In the genomic region with DNA sequence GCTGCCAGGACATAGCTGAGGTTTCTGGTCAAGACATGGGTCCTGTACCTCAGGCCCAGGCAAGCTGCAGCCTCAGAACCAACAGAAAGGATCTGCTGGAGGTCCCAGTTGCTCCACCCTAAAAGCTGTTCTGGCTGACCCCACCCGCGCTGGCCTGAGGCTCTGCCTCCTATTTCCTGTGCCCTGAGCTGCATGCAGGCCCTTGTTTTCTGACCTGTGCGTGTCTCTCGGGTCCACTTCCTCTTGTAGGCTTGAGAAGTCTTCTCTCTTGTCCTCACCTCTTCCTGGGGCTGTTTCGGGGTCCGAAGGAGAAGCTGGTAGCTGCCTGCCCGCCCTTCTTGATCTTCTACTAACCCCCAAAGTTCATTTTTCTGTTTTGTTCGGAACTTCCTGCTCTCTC, we compare ENCODE assay signal across 11 mouse cellular contexts. TPM values are rescaled to one million over a fixed set of nuclear protein-coding genes. Genes with fewer than 3 reads are reported as not detected.
A peak's percentile ranks its signal among the peaks of the same experiment; 100 is the strongest.
DNase-seq lines count a peak whose midpoint lies in the region; TF ChIP-seq lines count a peak whose summit lies in the region.
"Had no signal": no experiment of that assay in that cellular context is flagged by ENCODE, and none has a peak within 500 bp of the region (broad histone marks: within the 10 kb centered on the region; RNA-seq: fewer than 3 reads in every experiment).

No protein-coding gene starts in this region.

- no peak for TF ChIP-seq POLR2A in liver, adult 2 months (IDR thresholded peaks at IDR 0.05; ENCODE audit: extremely low read depth, insufficient read depth, low read length)

- H3K9ac ChIP-seq in liver, adult 2 months (ENCODE audit: low read depth, low read length), result no peak overlapping the region
- H3K9ac ChIP-seq: midbrain, embryonic 12.5 days had no signal

- TF ChIP-seq CTCF in layer of hippocampus, adult 2 months (conservative IDR thresholded peaks at IDR 0.05), result no peak
- TF ChIP-seq CTCF in liver, adult 2 months (IDR thresholded peaks at IDR 0.05; ENCODE audit: low read depth, low read length), result no peak

- WGBS in embryonic facial prominence, embryonic 10.5 days, result 63% methylated on average over 8 of the region's 8 CpGs
- 70% methylated on average over 8 of the region's 8 CpGs for WGBS in liver, adult 2 months

- peaks cover 27% of the 10 kb centered on the region for H3K27me3 ChIP-seq in embryonic facial prominence, embryonic 10.5 days (replicated peaks; ENCODE audit: low read depth, poor library complexity, severe bottlenecking)
- H3K27me3 ChIP-seq in liver, adult 2 months (ENCODE audit: control insufficient read depth, insufficient read depth, low read length), result no peaks in the 10 kb centered on the region
- peaks cover 44% of the 10 kb centered on the region for H3K27me3 ChIP-seq in megakaryocyte, embryonic 14.5 days (replicated peaks)

- no peaks in the 10 kb centered on the region for H3K36me3 ChIP-seq in embryonic facial prominence, embryonic 10.5 days (replicated peaks)
- H3K36me3 ChIP-seq in liver, adult 2 months (ENCODE audit: control insufficient read depth, insufficient read depth, low read length), result no peaks in the 10 kb centered on the region
- H3K36me3 ChIP-seq in megakaryocyte, embryonic 14.5 days (replicated peaks; ENCODE audit: low read length), result no peaks in the 10 kb centered on the region
- H3K36me3 ChIP-seq: midbrain, embryonic 12.5 days had no signal

- H3K79me2 ChIP-seq in liver, adult 2 months (ENCODE audit: control insufficient read depth, insufficient read depth, low read length), result no peaks in the 10 kb centered on the region

- peaks cover 23% of the 10 kb centered on the region for H3K4me1 ChIP-seq in embryonic facial prominence, embryonic 10.5 days
- peaks cover 3% of the 10 kb centered on the region; the same call in 1 of the 2 replicates for H3K4me1 ChIP-seq in liver, adult 2 months (ENCODE audit: control insufficient read depth, insufficient read depth, low read length)
- H3K4me1 ChIP-seq in megakaryocyte, embryonic 14.5 days, result peaks cover 22% of the 10 kb centered on the region
- H3K4me1 ChIP-seq: midbrain, embryonic 12.5 days had no signal

- no peak for DNase-seq in layer of hippocampus, adult 2 months (ENCODE audit: low spot score in 2 of 2)
- DNase-seq in layer of hippocampus, adult 8-10 months (ENCODE audit: low spot score in 2 of 2), result no peak
- no peak for DNase-seq in embryonic facial prominence, embryonic 10.5 days (ENCODE audit: low spot score)
- DNase-seq in liver, adult 2 months (ENCODE audit: extremely low read depth, low read depth, low spot score), result no peak
- no peak for DNase-seq in cerebellum, adult 11 months
- DNase-seq in thymus, postnatal 36 days, result no peak
- no peak for DNase-seq in thymus, postnatal 25 days
- DNase-seq: embryo, embryonic 11 days had no signal

- no peak overlapping the region for H3K4me3 ChIP-seq in layer of hippocampus, adult 2 months
- no peak overlapping the region for H3K4me3 ChIP-seq in embryonic facial prominence, embryonic 10.5 days
- H3K4me3 ChIP-seq in liver, adult 2 months (ENCODE audit: insufficient read depth, low read depth, low read length), result no peak overlapping the region
- peak overlapping the region; percentile 5 for H3K4me3 ChIP-seq in megakaryocyte, embryonic 14.5 days (replicated peaks)
- H3K4me3 ChIP-seq: midbrain, embryonic 12.5 days had no signal

- H3K9me3 ChIP-seq in embryonic facial prominence, embryonic 10.5 days, result no peaks in the 10 kb centered on the region
- peaks cover 8% of the 10 kb centered on the region for H3K9me3 ChIP-seq in megakaryocyte, embryonic 14.5 days
- H3K9me3 ChIP-seq: midbrain, embryonic 12.5 days had no signal

- 0 out of 2 replicates have a peak overlapping the region, but pooled peaks have one; percentile 32 for H3K27ac ChIP-seq in layer of hippocampus, adult 2 months
- H3K27ac ChIP-seq in embryonic facial prominence, embryonic 10.5 days (replicated peaks), result peak overlapping the region; percentile 31; the same call in 1 of the 2 replicates
- peak overlapping the region; percentile 40; the same call in 1 of the 2 replicates for H3K27ac ChIP-seq in liver, adult 2 months (replicated peaks; ENCODE audit: insufficient read depth, low read depth, low read length)
- H3K27ac ChIP-seq: midbrain, embryonic 12.5 days had no signal

RNA-seq across cellular contexts. Expression of a gene that starts 0.9 kb away (rescaled TPM):
- not detected for total RNA-seq in layer of hippocampus, adult 2 months (2021)
- not detected for total RNA-seq in layer of hippocampus, adult 8-10 months (2022)
- not detected in 2 replicates for polyA plus RNA-seq in embryonic facial prominence, embryonic 10.5 days (2016; fragmentation: Nextera tagmentation; extraction: Ambion mirVana)
- total RNA-seq in liver, adult 2 months (2014; rRNA removed), result 5.6 and 7.9 TPM in 2 replicates
- 12.4 and 12.9 TPM in 2 replicates for polyA plus RNA-seq in liver, adult 2 months (2012; rRNA removed)
- 17.3 TPM in 1 of 2 replicates, not detected in the other for polyA plus RNA-seq in megakaryocyte, embryonic 14.5 days (2012; ENCODE audit: insufficient read depth, low replicate concordance)
- total RNA-seq: gastrocnemius, adult 8-10 months had no signal

RNA-seq across cellular contexts. Expression of a gene that starts 14.2 kb away (rescaled TPM):
- not detected for total RNA-seq in layer of hippocampus, adult 2 months (2021)
- total RNA-seq in layer of hippocampus, adult 8-10 months (2022), result under 1 TPM in 1 of 4 experiments, not detected in 3; 0.18 TPM
- polyA plus RNA-seq in embryonic facial prominence, embryonic 10.5 days (2016; fragmentation: Nextera tagmentation; extraction: Ambion mirVana), result 0.10 and 0.12 TPM in 2 replicates
- not detected in 2 replicates for total RNA-seq in liver, adult 2 months (2014; rRNA removed)
- not detected in 2 replicates for polyA plus RNA-seq in liver, adult 2 months (2012; rRNA removed)
- polyA plus RNA-seq in megakaryocyte, embryonic 14.5 days (2012; ENCODE audit: insufficient read depth, low replicate concordance), result not detected in 2 replicates
- total RNA-seq: gastrocnemius, adult 8-10 months had no signal

RNA-seq across cellular contexts. Expression of a gene that starts 26.1 kb away (rescaled TPM):
- total RNA-seq in layer of hippocampus, adult 2 months (2021), result 100 to 1,000 TPM; 223 to 242 TPM
- total RNA-seq in layer of hippocampus, adult 8-10 months (2022), result 100 to 1,000 TPM; 190 to 255 (median 232) TPM
- polyA plus RNA-seq in embryonic facial prominence, embryonic 10.5 days (2016; fragmentation: Nextera tagmentation; extraction: Ambion mirVana), result 150 and 152 TPM in 2 replicates
- total RNA-seq in liver, adult 2 months (2014; rRNA removed), result 39.7 and 44.3 TPM in 2 replicates
- polyA plus RNA-seq in liver, adult 2 months (2012; rRNA removed), result 39.0 and 49.1 TPM in 2 replicates
- polyA plus RNA-seq in megakaryocyte, embryonic 14.5 days (2012; ENCODE audit: insufficient read depth, low replicate concordance), result 85.2 and 218 TPM in 2 replicates

RNA-seq across cellular contexts. Expression of a gene that starts 26.8 kb away (rescaled TPM):
- total RNA-seq in layer of hippocampus, adult 2 months (2021), result 10 to 100 TPM; 20.8 to 22.1 TPM
- 10 to 100 TPM; 17.9 to 27.8 (median 23.7) TPM for total RNA-seq in layer of hippocampus, adult 8-10 months (2022)
- polyA plus RNA-seq in embryonic facial prominence, embryonic 10.5 days (2016; fragmentation: Nextera tagmentation; extraction: Ambion mirVana), result 115 and 116 TPM in 2 replicates
- 30.6 and 36.0 TPM in 2 replicates for total RNA-seq in liver, adult 2 months (2014; rRNA removed)
- 36.7 and 39.0 TPM in 2 replicates for polyA plus RNA-seq in liver, adult 2 months (2012; rRNA removed)
- 28.9 and 131 TPM in 2 replicates for polyA plus RNA-seq in megakaryocyte, embryonic 14.5 days (2012; ENCODE audit: insufficient read depth, low replicate concordance)
